Mouse (Mus musculus) spleen, adult 2 months (tissue): ENCODE data around the gene Cactin.

Source experiments
- CTCF ChIP-seq: fragments of 200-500 bp; IDR thresholded peaks from 2 replicates; pipeline ENCODE4 v1.5.1; 2011; ENCODE audit warnings: mild to moderate bottlenecking, inconsistent platforms; ENCODE audit not compliant: insufficient read depth, insufficient read length, insufficient replicate concordance; ENCODE audit errors: extremely low read depth
- POLR2A ChIP-seq: fragments of 200-500 bp; IDR thresholded peaks from 2 replicates; pipeline ENCODE4 v1.6.1; 2011; ENCODE audit warnings: low read depth, low read length, inconsistent platforms

GRCm38 (mm10) chr10:81298369-81299100 lies 22.4 kb upstream of the Cactin start:
- TF ChIP-seq CTCF (no peak), POLR2A (no peak)
